Mouse (Mus musculus) ovary, postnatal 14 days (tissue): ENCODE measurements around the gene Sugt1.

Source experiments
- DNase-seq: peaks from one replicate; pipeline ENCODE4 v3.0.0; 2022; ENCODE audit warnings: low spot score

Sugt1 gene

GRCm38 (mm10) chr14:79677108-79677753 is 89.7 kb downstream of the Sugt1 start:
- DNase-seq = no peak

- no peak for DNase-seq
Observed at GRCm38 (mm10) chr14:79677891-79678687, 90.6 kb downstream of the Sugt1 start.

DNA sequence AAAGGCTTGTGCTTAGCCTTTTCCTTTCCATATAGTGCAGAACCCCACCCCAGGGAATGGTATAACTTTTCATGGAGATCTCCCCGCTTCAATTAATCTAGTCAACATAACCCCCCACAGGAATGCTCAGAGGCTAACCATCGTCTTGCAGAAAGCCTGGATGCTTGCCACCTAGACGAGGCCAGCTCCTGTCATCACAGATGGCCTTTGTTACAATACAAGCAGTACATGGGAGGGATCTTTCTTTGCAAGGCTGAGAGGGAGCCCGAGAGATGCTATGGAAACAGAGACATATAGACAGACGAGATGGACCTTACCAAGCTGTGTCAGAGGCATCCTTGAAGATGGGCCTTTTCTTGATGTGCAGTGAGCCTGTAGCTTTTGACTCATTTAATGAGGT is 93.2 kb downstream of the Sugt1 start:
- DNase-seq = no peak
